Mouse (Mus musculus) spleen, adult 2 months (tissue): ENCODE measurements at regions not wholly inside any gene's neighbourhood (a gene's known extent, or its start where the extent isn't known, plus 50 kb on each side); places are given as distances from the start of the nearest gene placed in this dataset.

Experiments used
- CTCF ChIP-seq: fragments of 200-500 bp; IDR thresholded peaks from 2 replicates; pipeline ENCODE4 v1.5.1; 2011; ENCODE audit warnings: mild to moderate bottlenecking, inconsistent platforms; ENCODE audit not compliant: insufficient read depth, insufficient read length, insufficient replicate concordance; ENCODE audit errors: extremely low read depth
- POLR2A ChIP-seq: fragments of 200-500 bp; IDR thresholded peaks from 2 replicates; pipeline ENCODE4 v1.6.1; 2011; ENCODE audit warnings: low read depth, low read length, inconsistent platforms

GRCm38 (mm10) chr6:50011746-50012453 is 98.1 kb upstream of the Mpp6 start:
- no peak for TF ChIP-seq POLR2A
- no peak for TF ChIP-seq CTCF
